Comparison of ENCODE assay signal across 8 mouse cellular contexts in the genomic region with DNA sequence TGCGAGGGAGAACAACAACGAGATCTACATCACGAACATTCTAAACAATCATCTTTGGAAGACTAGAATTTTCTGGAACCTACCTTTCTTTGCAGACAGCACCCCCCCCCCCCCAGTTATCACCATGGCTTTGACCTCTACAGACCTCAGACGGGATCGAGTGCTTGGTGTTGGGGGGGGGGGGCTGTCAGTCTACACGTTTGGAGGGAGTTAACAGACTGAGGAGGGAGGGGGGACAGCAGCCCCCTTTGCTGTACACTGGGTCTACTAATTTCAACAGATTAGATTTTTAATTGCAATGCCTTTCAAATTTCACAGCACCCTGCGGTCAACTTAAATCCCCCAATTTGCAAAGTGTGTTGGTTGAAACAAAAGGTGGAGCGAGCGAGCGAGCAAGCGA. TPM values are rescaled to one million over a fixed set of nuclear protein-coding genes. Genes with fewer than 3 reads are reported as not detected.
DNase-seq lines count a peak whose midpoint lies in the region; ATAC-seq lines count a peak whose summit lies in the region.

No protein-coding gene starts in this region.

- H3K27me3 ChIP-seq in heart, embryonic 13.5 days (replicated peaks), result no peaks in the 10 kb centered on the region
- no peaks in the 10 kb centered on the region for H3K27me3 ChIP-seq in neural tube, embryonic 11.5 days (ENCODE audit: control insufficient read depth, insufficient read depth, low read length)
- H3K27me3 ChIP-seq in liver, embryonic 16.5 days (ENCODE audit: control insufficient read depth, insufficient read depth, low read depth, low read length), result no peaks in the 10 kb centered on the region

- no peak for ATAC-seq in heart, embryonic 13.5 days (ENCODE audit: extremely low read depth, insufficient number of reproducible peaks, low FRiP score, low TSS enrichment)
- ATAC-seq in neural tube, embryonic 11.5 days (ENCODE audit: insufficient read depth, low FRiP score, low TSS enrichment), result no peak
- ATAC-seq in liver, embryonic 16.5 days (ENCODE audit: low read depth), result no peak

- 0 out of 2 replicates have a peak overlapping the region, but pooled peaks have one; percentile 13 for H3K4me3 ChIP-seq in heart, embryonic 13.5 days
- H3K4me3 ChIP-seq in neural tube, embryonic 11.5 days (ENCODE audit: low read depth, low read length), result no peak overlapping the region
- H3K4me3 ChIP-seq in liver, embryonic 16.5 days (ENCODE audit: low read depth, low read length), result no peak overlapping the region

- H3K27ac ChIP-seq in heart, embryonic 13.5 days (replicated peaks), result peak overlapping the region; percentile 89
- H3K27ac ChIP-seq in neural tube, embryonic 11.5 days (ENCODE audit: low read depth, low read length), result no peak overlapping the region
- H3K27ac ChIP-seq in liver, embryonic 16.5 days (ENCODE audit: low read length), result peak overlapping the region; percentile 62

- H3K36me3 ChIP-seq in heart, embryonic 13.5 days, result no peaks in the 10 kb centered on the region
- no peaks in the 10 kb centered on the region for H3K36me3 ChIP-seq in neural tube, embryonic 11.5 days (ENCODE audit: control insufficient read depth, insufficient read depth, low read length)
- H3K36me3 ChIP-seq in liver, embryonic 16.5 days (ENCODE audit: control insufficient read depth, insufficient read depth), result no peaks in the 10 kb centered on the region

- peaks cover 45% of the 10 kb centered on the region for H3K4me1 ChIP-seq in heart, embryonic 13.5 days
- H3K4me1 ChIP-seq in neural tube, embryonic 11.5 days (ENCODE audit: control insufficient read depth, insufficient read depth, low read length), result peaks cover 6% of the 10 kb centered on the region; the same call in 1 of the 2 replicates
- peaks cover 12% of the 10 kb centered on the region for H3K4me1 ChIP-seq in liver, embryonic 16.5 days (ENCODE audit: control insufficient read depth, low read depth, low read length)

- peak overlapping the region; percentile 66 for H3K9ac ChIP-seq in heart, embryonic 13.5 days
- no peak overlapping the region for H3K9ac ChIP-seq in neural tube, embryonic 11.5 days (ENCODE audit: low read length)
- H3K9ac ChIP-seq in liver, embryonic 16.5 days (ENCODE audit: low read depth, low read length), result no peak overlapping the region

- H3K4me2 ChIP-seq in heart, embryonic 13.5 days, result peak overlapping the region; percentile 61
- peak overlapping the region; percentile 20; the same call in 1 of the 2 replicates for H3K4me2 ChIP-seq in neural tube, embryonic 11.5 days (ENCODE audit: low read depth)
- no peak overlapping the region for H3K4me2 ChIP-seq in liver, embryonic 16.5 days (ENCODE audit: low read depth, low read length)

- 34% methylated on average over 11 of the region's 11 CpGs for WGBS in heart, embryonic 13.5 days
- 36% methylated on average over 11 of the region's 11 CpGs for WGBS in neural tube, embryonic 11.5 days
- WGBS in liver, embryonic 16.5 days (ENCODE audit: insufficient replicate concordance), result 64% methylated on average over 11 of the region's 11 CpGs

- DNase-seq in heart, adult 11 months, result no peak
- no peak for DNase-seq in neural tube, embryonic 11.5 days (ENCODE audit: low spot score)
- DNase-seq in neural tube, embryonic 10.5 days (ENCODE audit: extremely low spot score, low spot score), result no peak
- DNase-seq in T-cell, adult 2 months (ENCODE audit: low spot score), result no peak
- no peak for DNase-seq in layer of hippocampus, adult 9-10 months (ENCODE audit: low spot score)
- DNase-seq in embryo, embryonic 10.5 days (ENCODE audit: low spot score), result no peak

- H3K9me3 ChIP-seq in heart, embryonic 13.5 days, result no peaks in the 10 kb centered on the region
- H3K9me3 ChIP-seq in neural tube, embryonic 11.5 days (ENCODE audit: control insufficient read depth, low read length), result no peaks in the 10 kb centered on the region
- no peaks in the 10 kb centered on the region for H3K9me3 ChIP-seq in liver, embryonic 16.5 days (replicated peaks; ENCODE audit: control insufficient read depth, low read length)

RNA-seq across cellular contexts. Expression of gene Hlf, which starts 20.3 kb away (rescaled TPM):
- 3.0 and 3.3 TPM in 2 replicates for polyA plus RNA-seq in heart, embryonic 13.5 days (2015; fragmentation: Nextera tagmentation; extraction: Ambion mirVana)
- 0.54 and 0.98 TPM in 2 replicates for polyA plus RNA-seq in neural tube, embryonic 11.5 days (2014; fragmentation: Nextera tagmentation; extraction: Ambion mirVana)
- 6.0 and 7.1 TPM in 2 replicates for polyA plus RNA-seq in liver, embryonic 16.5 days (2015; fragmentation: Nextera tagmentation; extraction: Ambion mirVana)
